Mouse (Mus musculus) myocyte (in vitro differentiated cells): ENCODE measurements at regions not wholly inside any gene's neighbourhood (a gene's known extent, or its start where the extent isn't known, plus 50 kb on each side); places are given as distances from the start of the nearest gene placed in this dataset.

ENCODE experiments used
- E2F4 ChIP-seq: IDR thresholded peaks from one replicate; pipeline ENCODE4 v1.6.1; 2011; ENCODE audit warnings: mild to moderate bottlenecking, control low read depth, moderate library complexity; ENCODE audit not compliant: insufficient read depth
- MAX ChIP-seq: IDR thresholded peaks from one replicate; pipeline ENCODE4 v1.6.1; 2011; ENCODE audit warnings: low read depth, mild to moderate bottlenecking, control low read depth
- POLR2A ChIP-seq: IDR thresholded peaks from one replicate; pipeline ENCODE4 v1.6.1; 2011; ENCODE audit warnings: low read depth, mild to moderate bottlenecking, control low read depth, moderate library complexity; ENCODE audit not compliant: insufficient read length
- REST ChIP-seq: IDR thresholded peaks from one replicate; pipeline ENCODE4 v1.6.1; 2011; ENCODE audit warnings: mild to moderate bottlenecking, control low read depth, moderate library complexity; ENCODE audit not compliant: insufficient read depth, insufficient read length

- TF ChIP-seq POLR2A (no peak), MAX (no peak), E2F4 (no peak), REST (no peak)
Observed at GRCm38 (mm10) chr12:27201191-27201590, 141.2 kb downstream of the Sox11 start.
